Mouse (Mus musculus) gastrocnemius, postnatal 14 days (tissue): ENCODE data around the gene Ccnt1. TPM values are rescaled to one million over a fixed set of nuclear protein-coding genes. Genes with fewer than 3 reads are reported as not detected.

Experiments
- DNase-seq: peaks from one replicate; pipeline ENCODE4 v3.0.0; 2021; ENCODE audit warnings: mixed read lengths
- intact Hi-C: fragments of 180-260 bp; cut with DNase I; formaldehyde crosslinking; loops from one replicate; pipeline ENCODE4 v1.15.1; 2025; ENCODE audit warnings: low total_unique reads
- total RNA-seq, 2 experiments: library from RNA; stranded (reverse); gene quantifications; 2 replicates each; pipeline ENCODE4 v1.2.3; 2021

The Ccnt1 gene
- total RNA-seq, 2 experiments from 2014 or later: 20.4 to 20.6 TPM

DNA sequence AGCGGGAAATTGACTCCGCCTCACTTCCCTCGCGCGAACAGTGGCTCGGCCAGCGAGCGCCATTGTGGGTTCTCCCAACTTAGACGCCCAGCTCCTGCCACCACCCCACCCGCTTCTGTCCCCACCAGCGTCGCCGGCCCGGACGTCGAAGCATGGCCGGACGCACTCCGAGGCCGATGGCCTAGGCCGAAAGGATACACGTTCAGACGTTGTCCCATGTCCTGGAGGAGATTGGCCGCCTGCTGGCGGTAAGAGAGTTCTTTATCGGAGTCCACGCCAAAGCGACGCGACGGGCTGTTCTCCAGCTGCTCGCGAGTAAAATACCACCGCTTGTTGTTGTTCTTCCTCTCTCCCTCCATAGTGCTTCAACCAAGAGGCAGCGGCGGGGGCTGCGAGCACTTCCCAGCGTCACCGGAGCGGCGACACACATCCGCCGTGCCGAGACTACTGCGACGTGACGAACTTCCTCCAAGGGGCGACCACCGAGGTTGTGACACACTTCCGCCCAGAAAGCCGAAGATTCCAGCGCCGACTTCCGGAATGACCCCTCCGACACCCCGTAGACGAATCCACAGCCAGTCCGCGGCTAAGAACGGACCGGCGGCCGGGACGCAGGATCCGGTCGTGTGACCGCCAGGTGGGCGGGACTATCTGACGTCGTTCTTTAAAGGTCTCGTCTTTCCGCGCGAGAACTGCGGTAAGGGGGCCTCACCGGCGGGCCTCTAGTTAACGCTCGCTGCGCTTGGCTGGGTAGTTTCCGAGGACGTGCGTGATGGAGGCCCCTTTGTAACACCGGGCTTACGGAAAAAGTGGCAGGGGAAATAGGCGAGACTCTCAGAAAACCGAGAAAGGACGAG lies 3.2 kb downstream of the Ccnt1 start:
- peak; percentile 99 for DNase-seq
- intact Hi-C loops: no loop called here

- intact Hi-C loops: no loop called here
- DNase-seq: no peak
Observed at GRCm38 (mm10) chr15:98566973-98567277, 3.8 kb downstream of the Ccnt1 start.

DNA sequence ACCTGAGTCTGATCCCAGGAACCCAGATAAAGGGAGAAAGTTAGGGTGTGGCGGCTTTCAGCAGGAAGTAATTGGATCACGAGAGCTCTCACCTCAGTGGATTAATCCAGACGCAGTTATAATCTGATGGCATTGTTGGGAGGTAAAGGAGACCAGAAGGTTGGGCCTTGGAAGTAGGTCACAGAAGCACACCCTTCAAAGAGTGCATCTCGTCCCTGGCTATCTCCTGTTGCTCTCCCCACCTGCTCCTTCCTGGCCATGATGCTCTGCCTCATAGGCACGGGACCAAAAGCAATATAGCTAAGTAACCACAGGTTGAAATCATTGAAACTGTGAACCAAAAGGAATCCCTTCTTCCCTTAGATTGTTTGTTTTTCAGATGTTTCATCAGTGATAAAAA lies 13.5 kb downstream of the Ccnt1 start:
- no peak for DNase-seq
- intact Hi-C loops: no loop called here

DNA sequence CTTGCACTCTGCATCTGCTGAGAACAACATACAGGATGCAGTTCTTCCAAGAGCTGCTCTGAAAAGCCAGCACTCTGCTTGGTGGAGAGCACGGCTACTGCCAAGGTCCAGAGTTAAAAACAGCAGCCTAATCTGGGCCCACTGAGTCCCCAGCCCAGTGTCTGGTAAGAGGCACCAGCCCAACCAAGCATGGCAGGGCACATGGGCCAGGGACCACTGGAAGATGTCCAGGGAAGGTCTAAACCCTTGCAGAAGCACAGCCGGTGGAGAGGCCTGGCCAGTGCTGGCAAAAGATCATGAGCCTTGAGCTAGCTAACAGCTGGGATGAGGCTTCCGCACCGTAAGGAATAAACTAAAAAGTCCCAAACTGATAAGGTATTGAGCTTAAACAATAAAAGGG lies 14.8 kb downstream of the Ccnt1 start:
- intact Hi-C loops: no loop called here
- DNase-seq: peak; percentile 58

DNA sequence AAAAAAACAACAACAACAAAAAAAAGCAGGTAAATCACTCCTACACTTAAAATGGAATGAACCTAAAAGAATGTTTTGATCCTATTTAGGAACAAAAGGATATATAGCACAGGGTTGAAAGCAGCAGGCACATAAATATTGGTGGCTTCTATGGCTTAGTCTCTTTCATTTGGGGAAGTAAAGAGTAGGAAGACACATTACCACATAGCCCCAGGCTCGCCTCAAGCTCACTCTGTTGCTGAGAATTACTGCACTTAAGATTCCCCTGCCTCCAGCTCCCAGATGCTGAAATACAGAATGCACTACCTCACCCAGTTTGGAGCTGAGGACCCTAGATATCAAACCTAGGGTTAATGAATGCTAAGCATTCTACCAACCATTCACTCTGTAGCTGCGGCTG lies 18.0 kb downstream of the Ccnt1 start:
- intact Hi-C loops: no loop called here
- no peak for DNase-seq

DNA sequence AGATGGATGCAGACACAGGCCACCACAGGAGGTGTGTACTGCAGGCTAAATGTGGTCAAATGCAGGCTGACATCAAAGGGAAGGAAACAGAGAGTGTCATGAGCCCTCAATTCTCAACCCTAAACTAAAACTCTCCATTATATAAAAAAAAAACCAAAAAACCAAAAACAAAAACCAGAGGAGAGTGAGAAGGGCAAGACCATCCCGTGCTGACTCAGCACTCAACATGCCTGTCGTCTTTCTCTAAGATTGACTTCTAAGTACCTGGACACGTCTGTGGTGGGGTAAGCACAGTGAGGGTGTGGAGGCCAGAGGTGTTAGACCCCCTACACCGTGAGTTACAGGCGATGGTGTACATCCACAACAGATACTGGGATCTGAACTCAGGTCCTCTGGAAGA lies 23.9 kb downstream of the Ccnt1 start:
- no peak for DNase-seq
- intact Hi-C loops: no loop called here

GRCm38 (mm10) chr15:98545151-98545550 lies 25.6 kb downstream of the Ccnt1 start:
- DNase-seq: no peak
- intact Hi-C loops: no loop called here

GRCm38 (mm10) chr15:98543341-98543740 lies 27.4 kb downstream of the Ccnt1 start:
- no peak for DNase-seq
- intact Hi-C loops: no loop called here

DNA sequence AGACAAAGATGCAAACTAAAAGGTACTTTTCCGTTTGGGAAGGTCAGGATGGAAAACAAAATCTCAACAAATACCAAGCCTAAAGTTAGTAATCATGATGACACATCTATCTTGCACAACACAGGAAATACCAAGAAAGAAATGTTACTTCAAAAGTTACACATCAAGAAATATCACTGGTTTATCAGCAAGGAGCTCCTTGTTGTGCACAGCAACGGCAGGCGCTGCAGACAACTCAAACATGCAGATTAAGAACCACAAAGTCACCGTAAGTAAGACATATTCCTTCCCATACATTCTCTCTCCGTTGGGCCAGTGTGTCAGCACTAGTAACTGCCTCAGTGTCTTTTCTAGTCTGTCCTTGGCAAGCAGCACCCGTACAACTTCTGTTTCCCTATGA lies 29.7 kb downstream of the Ccnt1 start:
- DNase-seq: no peak
- intact Hi-C loops: no loop called here

DNA sequence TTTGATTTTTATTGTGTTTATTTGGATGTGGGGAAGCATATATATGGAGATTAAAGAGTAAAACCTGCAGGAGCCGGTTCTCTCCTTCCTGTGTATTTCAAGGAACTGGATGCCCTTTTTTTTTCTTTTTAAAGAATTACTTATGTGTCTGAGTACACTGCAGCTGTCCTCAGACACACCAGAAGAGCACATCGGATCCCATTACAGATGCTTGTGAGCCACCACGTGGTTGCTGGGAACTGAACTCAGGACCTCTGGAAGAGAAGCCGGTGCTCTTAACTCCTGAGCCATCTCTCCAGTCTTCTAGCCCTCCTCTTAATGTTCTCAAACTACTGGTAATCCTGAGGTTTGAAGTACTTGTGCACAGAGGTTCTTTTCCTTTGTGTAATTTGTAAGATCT lies 32.8 kb downstream of the Ccnt1 start:
- intact Hi-C loops: no loop called here
- no peak for DNase-seq

GRCm38 (mm10) chr15:98536828-98537510 lies 33.8 kb downstream of the Ccnt1 start:
- intact Hi-C loops: no loop called here
- DNase-seq: no peak

DNA sequence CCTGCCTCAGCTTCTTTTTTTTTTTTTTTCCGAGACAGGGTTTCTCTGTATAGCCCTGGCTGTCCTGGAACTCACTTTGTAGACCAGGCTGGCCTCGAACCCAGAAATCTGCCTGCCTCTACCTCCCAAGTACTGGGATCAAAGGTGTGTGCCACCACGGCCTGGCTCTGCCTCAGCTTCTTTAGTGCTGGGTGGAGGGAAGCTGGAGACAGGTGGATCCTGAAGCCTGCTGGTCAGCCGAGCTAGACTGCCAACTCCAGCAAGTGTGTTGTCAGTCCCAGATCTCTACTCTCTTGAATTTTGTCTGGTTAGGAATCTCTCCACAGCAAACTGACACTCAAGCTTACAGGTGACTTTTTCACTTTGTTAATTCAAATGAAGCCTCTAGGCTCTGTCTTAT lies 34.8 kb downstream of the Ccnt1 start:
- intact Hi-C loops: no loop called here
- DNase-seq: no peak

GRCm38 (mm10) chr15:98533881-98534627 lies 36.7 kb downstream of the Ccnt1 start, which contains the start of gene Kansl2:
Kansl2 (minus strand) TSS chr15:98534264.
- DNase-seq: peak; percentile 96
- intact Hi-C loops: no loop called here

DNA sequence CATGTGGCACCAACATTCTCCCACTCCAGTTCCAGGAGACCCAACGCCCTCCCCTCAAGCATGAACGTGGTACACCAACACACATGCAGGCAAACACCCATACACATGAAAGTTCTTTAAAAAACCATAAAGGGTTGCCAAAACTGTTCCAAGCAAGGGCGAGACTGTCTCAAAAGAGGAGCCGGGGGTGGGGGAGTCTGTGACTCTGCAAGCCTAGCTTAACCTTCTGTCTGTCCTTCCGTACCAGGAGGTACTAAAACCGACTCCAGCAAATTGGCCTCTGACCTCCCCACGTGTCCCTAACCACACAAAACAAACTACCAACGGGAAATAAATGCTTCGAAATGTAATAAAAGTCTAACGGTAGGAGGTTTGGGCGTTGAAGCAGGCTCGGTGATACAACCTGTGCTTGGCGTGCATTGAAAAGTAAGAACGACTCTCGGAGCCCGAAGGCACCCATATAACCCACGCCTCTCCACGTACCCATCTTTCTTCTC lies 37.6 kb downstream of the Ccnt1 start:
- no peak for DNase-seq
- intact Hi-C loops: no loop called here

DNA sequence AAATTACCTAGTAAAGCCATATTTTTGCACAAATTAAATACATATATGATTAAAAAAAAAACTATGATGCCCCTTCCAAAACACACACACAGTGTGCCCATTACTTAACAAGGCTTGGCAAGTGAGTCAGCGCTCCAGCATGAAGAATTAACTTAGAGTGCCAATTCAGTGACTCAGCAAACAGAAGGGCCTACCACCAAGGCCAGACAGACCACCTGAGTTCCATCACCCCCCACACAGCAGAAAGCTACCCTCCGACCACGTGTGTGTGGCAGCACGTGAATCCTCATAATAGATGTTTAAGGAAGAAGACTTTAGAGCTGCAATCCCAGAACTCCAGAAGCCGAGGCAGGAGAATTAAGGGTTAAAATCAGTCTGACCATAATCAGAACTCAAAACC lies 38.4 kb downstream of the Ccnt1 start:
- DNase-seq: no peak
- intact Hi-C loops: no loop called here

GRCm38 (mm10) chr15:98528066-98528563 lies 42.6 kb downstream of the Ccnt1 start:
- intact Hi-C loops: no loop called here
- no peak for DNase-seq

DNA sequence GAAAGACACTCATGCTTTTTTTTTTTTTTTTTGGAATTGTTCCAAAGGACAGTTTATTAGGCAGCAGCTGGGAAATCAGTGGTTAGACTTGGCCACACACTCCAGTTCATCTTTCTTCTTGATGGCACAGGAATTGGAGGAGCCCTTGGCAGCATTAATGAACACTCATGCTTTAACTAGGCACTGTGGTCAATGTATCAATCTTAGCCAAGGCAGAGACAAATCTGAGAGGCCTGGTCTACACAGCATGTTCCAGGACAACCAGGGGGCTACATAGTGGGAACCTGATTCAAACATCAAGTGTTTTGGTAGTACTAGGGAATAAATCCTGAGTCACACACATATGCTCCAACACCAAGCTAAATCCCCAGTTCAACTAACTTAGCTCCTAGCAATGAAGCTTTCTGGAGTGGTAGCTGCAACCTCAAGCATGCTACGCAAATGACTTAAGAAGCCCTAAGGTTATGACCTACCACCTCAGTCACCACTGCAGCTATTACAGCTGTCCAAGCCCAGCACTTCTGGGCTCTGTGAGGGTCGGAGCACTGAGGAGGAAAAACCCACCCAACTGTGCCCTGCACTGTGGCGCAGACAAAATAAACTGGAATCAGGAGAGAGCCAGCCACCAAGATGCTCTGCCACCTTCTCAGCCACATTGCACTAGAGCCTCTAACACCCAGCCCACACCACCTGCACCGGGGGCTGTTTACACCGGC lies 43.5 kb downstream of the Ccnt1 start:
- intact Hi-C loops: no loop called here

DNA sequence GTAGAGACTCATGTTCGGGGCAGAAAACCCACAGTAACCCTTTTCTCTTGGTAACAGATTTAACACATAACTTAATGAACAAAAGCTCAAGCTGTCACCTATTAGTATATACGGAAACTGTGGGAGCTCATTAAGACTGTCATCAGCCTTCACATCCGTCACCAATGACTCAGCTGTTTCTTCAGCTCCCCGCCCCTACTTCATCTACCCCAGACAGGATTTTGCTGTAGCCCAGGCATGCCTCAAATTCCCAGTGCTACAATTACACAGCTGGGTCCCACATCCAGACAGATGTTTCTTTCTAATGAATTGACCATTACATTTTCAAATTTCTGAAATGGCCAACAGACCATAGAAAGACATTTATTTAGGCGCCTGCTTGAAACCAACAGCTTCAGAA lies 44.7 kb downstream of the Ccnt1 start:
- intact Hi-C loops: no loop called here

More for the DNA sequence above, 43.5 kb downstream of the Ccnt1 start:
- DNase-seq: no peak

DNA sequence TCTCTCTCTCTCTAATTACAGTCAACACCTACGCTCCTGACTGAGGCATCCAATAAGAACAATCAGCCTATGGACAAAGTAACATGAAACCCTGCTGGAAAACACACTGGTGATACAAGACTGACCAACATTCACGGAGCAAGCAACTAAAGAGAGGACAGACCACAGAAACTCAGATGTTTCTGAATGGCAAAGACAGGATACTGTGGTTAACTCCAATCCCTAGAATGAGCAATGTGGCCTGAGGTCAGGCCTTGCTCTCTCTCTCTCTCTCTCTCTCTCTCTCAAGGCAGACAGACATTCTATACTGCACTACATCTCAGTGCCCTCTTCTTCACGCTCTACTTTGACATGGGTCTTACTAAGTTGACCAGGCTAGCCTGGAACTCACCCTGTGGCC lies 49.5 kb downstream of the Ccnt1 start:
- intact Hi-C loops: no loop called here
- no peak for DNase-seq

More for the DNA sequence above, 44.7 kb downstream of the Ccnt1 start:
- DNase-seq: no peak
